Mouse (Mus musculus) lung, embryonic 14.5 days (tissue): ENCODE data around the gene Grasp. TPM values are rescaled to one million over a fixed set of nuclear protein-coding genes. Genes with fewer than 3 reads are reported as not detected.

ENCODE experiments used
- ATAC-seq: fragments of 200-750 bp; cut with Nextera tagmentation; 2 replicates; pipeline ENCODE4 v1.8.0; 2017; ENCODE audit warnings: mild to moderate bottlenecking, moderate TSS enrichment, moderate library complexity; ENCODE audit not compliant: insufficient read depth
- DNase-seq: peaks from one replicate; pipeline ENCODE4 v3.0.0-alpha.2; 2015
- H3K27ac ChIP-seq: fragments of 300-500 bp; sonication (generic); 2 replicates; pipeline ENCODE4 v1.5.1; 2014; ENCODE audit warnings: low read depth, mild to moderate bottlenecking, moderate library complexity
- H3K27me3 ChIP-seq: fragments of 300-500 bp; sonication (generic); 2 replicates; pipeline ENCODE4 v1.6.1; 2014; ENCODE audit warnings: low read length, control low read depth; ENCODE audit not compliant: insufficient read depth
- H3K36me3 ChIP-seq: fragments of 300-500 bp; sonication (generic); 2 replicates; pipeline ENCODE4 v1.6.1; 2014; ENCODE audit warnings: control low read depth; ENCODE audit not compliant: insufficient read depth
- H3K4me1 ChIP-seq: fragments of 300-500 bp; sonication (generic); 2 replicates; pipeline ENCODE4 v1.6.1; 2014; ENCODE audit warnings: antibody characterized with exemption, control low read depth; ENCODE audit not compliant: insufficient read depth
- H3K4me2 ChIP-seq: fragments of 300-500 bp; sonication (generic); 2 replicates; pipeline ENCODE4 v1.6.1; 2014; ENCODE audit warnings: mild to moderate bottlenecking
- H3K4me3 ChIP-seq: fragments of 300-500 bp; sonication (generic); 2 replicates; pipeline ENCODE4 v1.5.1; 2014; ENCODE audit warnings: low read depth, low read length
- H3K9ac ChIP-seq: fragments of 300-500 bp; sonication (generic); 2 replicates; pipeline ENCODE4 v1.6.1; 2014
- H3K9me3 ChIP-seq: fragments of 300-500 bp; sonication (generic); 2 replicates; pipeline ENCODE4 v1.6.1; 2016; ENCODE audit warnings: low read depth, low read length, control low read depth
- CTCF ChIP-seq: IDR thresholded peaks from 2 replicates; pipeline ENCODE4 v1.5.1; 2016; ENCODE audit warnings: antibody characterized with exemption, low read depth
- WGBS: fragments of 180-500 bp; shearing (Covaris S2); extraction: QIAGEN DNeasy Blood & Tissue Kit; methylation state at CpG from one replicate; pipeline ENCODE4 v1.1.7; 2014; 5-methylcytosine and 5-hydroxymethylcytosine counted together
- polyA plus RNA-seq: library from polyadenylated mRNA; unstranded; fragments of >200 nt; fragmentation: Nextera tagmentation; extraction: Ambion mirVana; gene quantifications from 2 replicates; pipeline ENCODE4 v1.2.1, GENCODE M21; 2014

The Grasp gene
- 7.8 and 10.4 TPM in 2 replicates for polyA plus RNA-seq

DNA sequence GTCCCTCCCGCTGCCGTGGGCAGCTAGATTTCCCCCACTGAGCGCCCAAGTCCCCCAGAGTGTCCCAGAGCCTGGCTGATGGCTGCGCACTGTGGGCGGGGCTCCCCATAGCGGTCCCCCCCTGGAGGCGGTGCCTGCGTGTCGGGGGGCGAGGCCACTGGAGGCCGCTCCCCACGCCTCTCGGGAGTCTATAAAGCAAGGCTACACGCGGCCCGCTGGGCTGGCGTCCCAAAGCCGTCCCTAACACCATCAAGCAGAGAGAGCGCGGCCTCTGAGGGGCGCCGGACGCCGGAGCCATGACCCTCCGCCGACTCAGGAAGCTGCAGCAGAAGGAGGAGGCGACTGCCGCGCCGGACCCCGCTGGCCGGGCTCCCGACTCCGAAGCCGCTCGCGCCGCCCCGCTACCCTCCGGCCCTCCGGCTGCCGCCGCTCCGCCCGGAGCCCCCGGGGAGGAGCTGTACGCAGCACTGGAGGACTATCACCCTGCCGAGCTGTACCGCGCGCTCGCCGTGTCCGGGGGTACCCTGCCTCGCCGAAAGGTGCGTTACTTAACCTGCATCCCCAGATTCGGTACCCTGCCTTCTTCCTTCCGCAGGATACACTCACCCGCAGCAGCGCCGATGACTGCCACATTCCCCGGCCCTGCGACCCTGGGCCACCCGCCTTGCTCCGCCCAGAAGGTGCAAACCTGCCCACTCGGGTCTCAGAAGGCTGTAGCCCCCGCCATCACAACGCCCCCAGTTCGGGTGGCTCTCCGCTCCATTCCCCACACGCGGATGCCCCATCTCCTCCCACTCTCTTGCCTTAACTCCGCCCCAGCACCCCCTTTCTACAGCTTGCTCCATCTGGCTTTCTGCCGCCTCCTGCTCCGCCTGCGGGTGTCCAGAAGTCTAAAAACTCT is at the start of gene Grasp:
TSS of gene Grasp (plus strand) at position 183 of the 901 bp plus-strand sequence.
- H3K9me3 ChIP-seq = no peaks in the 10 kb centered on the region
- DNase-seq (peak; percentile 97), ATAC-seq (peak; percentile 87)
- H3K36me3 ChIP-seq = peaks cover 17% of the 10 kb centered on the region
- H3K27ac ChIP-seq = peak within 1 kb of the TSS; percentile 91
- H3K4me3 ChIP-seq = peak within 1 kb of the TSS; percentile 88
- H3K27me3 ChIP-seq = 0 out of 2 replicates have a peak, but pooled peaks cover 5% of the 10 kb centered on the region
- H3K4me1 ChIP-seq = peaks cover 30% of the 10 kb centered on the region
- WGBS = under 1% methylated on average over 64 of the region's 77 CpGs
- peak within 1 kb of the TSS; percentile 82 for H3K4me2 ChIP-seq
- peak within 1 kb of the TSS; percentile 87 for H3K9ac ChIP-seq
- no peak; the same call in 1 of the 2 replicates for TF ChIP-seq CTCF

GRCm38 (mm10) chr15:101174294-101175130 is 49.5 kb upstream of the Grasp start:
- peak; percentile 48 for ATAC-seq

DNA sequence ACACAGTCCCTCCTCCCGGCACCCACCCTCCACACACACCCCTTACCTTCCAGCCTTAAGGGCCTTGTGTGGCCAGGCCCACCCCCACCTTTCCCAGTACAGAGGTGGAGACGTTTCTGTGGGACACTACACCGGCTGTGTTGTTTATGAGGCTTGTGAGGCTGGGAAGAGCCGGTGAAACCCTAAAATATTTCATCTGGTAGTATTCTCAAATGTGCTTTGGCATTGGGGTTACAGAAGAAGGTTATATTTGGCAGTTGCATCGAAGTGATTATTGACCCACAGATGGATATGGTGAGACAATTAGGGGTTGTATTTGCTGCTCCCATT is 48.9 kb upstream of the Grasp start:
- no peak overlapping the region for H3K27ac ChIP-seq
- no peaks in the 10 kb centered on the region for H3K27me3 ChIP-seq
- H3K4me1 ChIP-seq = peaks cover 16% of the 10 kb centered on the region; the same call in 1 of the 2 replicates
- no peaks in the 10 kb centered on the region for H3K36me3 ChIP-seq
- H3K4me2 ChIP-seq = peak overlapping the region; percentile 93
- TF ChIP-seq CTCF = no peak
- H3K4me3 ChIP-seq = peak overlapping the region; percentile 79
- WGBS = 10% methylated on average over 5 of the region's 5 CpGs
- DNase-seq = no peak
- ATAC-seq = no peak
- peak overlapping the region; percentile 90 for H3K9ac ChIP-seq
- H3K9me3 ChIP-seq = no peaks in the 10 kb centered on the region

More at GRCm38 (mm10) chr15:101174294-101175130, 49.5 kb upstream of the Grasp start:
- peak overlapping the region; percentile 66; the same call in 1 of the 2 replicates for H3K27ac ChIP-seq
- no peak for TF ChIP-seq CTCF
- WGBS = under 1% methylated on average over 31 of the region's 46 CpGs
- peak overlapping the region; percentile 79 for H3K4me3 ChIP-seq
- no peaks in the 10 kb centered on the region for H3K36me3 ChIP-seq
- peak overlapping the region; percentile 90 for H3K9ac ChIP-seq
- no peak for DNase-seq
- H3K9me3 ChIP-seq = no peaks in the 10 kb centered on the region
- no peaks in the 10 kb centered on the region for H3K27me3 ChIP-seq
- H3K4me1 ChIP-seq = peaks cover 16% of the 10 kb centered on the region; the same call in 1 of the 2 replicates
- H3K4me2 ChIP-seq = peak overlapping the region; percentile 93

- Histone ChIP-seq H3K9me3 (no peaks in the 10 kb centered on the region), H3K27ac (0 out of 2 replicates have a peak overlapping the region, but pooled peaks have one; percentile 5), H3K4me2 (peak overlapping the region; percentile 93), H3K9ac (peak overlapping the region; percentile 90), H3K4me3 (peak overlapping the region; percentile 79), H3K4me1 (peaks cover 19% of the 10 kb centered on the region; the same call in 1 of the 2 replicates), H3K27me3 (no peaks in the 10 kb centered on the region), H3K36me3 (no peaks in the 10 kb centered on the region)
- ATAC-seq (no peak), DNase-seq (no peak)
- WGBS = 25% methylated on average over 17 of the region's 17 CpGs
- no peak for TF ChIP-seq CTCF
Measured at GRCm38 (mm10) chr15:101175613-101176283, 48.2 kb upstream of the Grasp start.

- H3K4me2 ChIP-seq = peak overlapping the region; percentile 93
- H3K4me3 ChIP-seq = peak overlapping the region; percentile 79
- WGBS = 35% methylated on average over 3 of the region's 3 CpGs
- H3K27ac ChIP-seq = 0 out of 2 replicates have a peak overlapping the region, but pooled peaks have one; percentile 5
- ATAC-seq (no peak), DNase-seq (no peak)
- H3K36me3 ChIP-seq = no peaks in the 10 kb centered on the region
- no peaks in the 10 kb centered on the region for H3K9me3 ChIP-seq
- no peaks in the 10 kb centered on the region for H3K27me3 ChIP-seq
- peaks cover 22% of the 10 kb centered on the region; the same call in 1 of the 2 replicates for H3K4me1 ChIP-seq
- H3K9ac ChIP-seq = peak overlapping the region; percentile 90
- TF ChIP-seq CTCF = no peak
Measured at GRCm38 (mm10) chr15:101176284-101176680, 47.7 kb upstream of the Grasp start.
